Mouse (Mus musculus) C2C12 (cell line): ENCODE measurements at regions not wholly inside any gene's neighbourhood (a gene's known extent, or its start where the extent isn't known, plus 50 kb on each side); places are given as distances from the start of the nearest gene placed in this dataset.

ENCODE experiments used
- H3K27me3 ChIP-seq: one replicate; pipeline ENCODE4 v1.6.1; 2011; ENCODE audit not compliant: control insufficient read depth, insufficient read depth, insufficient read length
- H3K36me3 ChIP-seq: one replicate; pipeline ENCODE4 v1.6.1; 2011; ENCODE audit not compliant: control insufficient read depth, insufficient read depth
- H3K4me3 ChIP-seq: one replicate; pipeline ENCODE4 v1.5.1; 2011; ENCODE audit warnings: mild to moderate bottlenecking, control low read depth; ENCODE audit not compliant: poor library complexity, insufficient read depth, severe bottlenecking
- H3K79me2 ChIP-seq: one replicate; pipeline ENCODE4 v1.6.1; 2011; ENCODE audit not compliant: control insufficient read depth, insufficient read depth
- H3K79me3 ChIP-seq: one replicate; pipeline ENCODE4 v1.6.1; 2011; ENCODE audit warnings: low read depth, control low read depth
- H3ac ChIP-seq: one replicate; pipeline ENCODE3; 2011; ENCODE audit warnings: low read depth; ENCODE audit not compliant: control insufficient read depth, insufficient read length
- CEBPB ChIP-seq: IDR thresholded peaks from one replicate; pipeline ENCODE4 v1.6.1; 2011; ENCODE audit warnings: low read depth, mild to moderate bottlenecking, control low read depth, moderate library complexity
- CTCF ChIP-seq: IDR thresholded peaks from one replicate; pipeline ENCODE4 v1.5.1; 2011; ENCODE audit not compliant: control insufficient read depth, insufficient read depth, insufficient read length
- FOSL1 ChIP-seq: IDR thresholded peaks from one replicate; pipeline ENCODE4 v1.8.0; 2011; ENCODE audit warnings: mild to moderate bottlenecking, low read length; ENCODE audit not compliant: poor library complexity, insufficient read depth, severe bottlenecking
- MAX ChIP-seq: IDR thresholded peaks from one replicate; pipeline ENCODE4 v1.6.1; 2011; ENCODE audit warnings: mild to moderate bottlenecking, control low read depth
- MYOD1 ChIP-seq: IDR thresholded peaks from one replicate; pipeline ENCODE4 v1.6.1; 2011; ENCODE audit warnings: low read depth; ENCODE audit not compliant: control insufficient read depth, insufficient read length
- MYOG ChIP-seq: IDR thresholded peaks from one replicate; pipeline ENCODE4 v1.6.1; 2011; ENCODE audit not compliant: control insufficient read depth, insufficient read length; ENCODE audit errors: extremely low read depth
- USF1 ChIP-seq: IDR thresholded peaks from one replicate; pipeline ENCODE4 v1.6.1; 2011; ENCODE audit warnings: low read depth, mild to moderate bottlenecking, control low read depth, moderate library complexity

GRCm38 (mm10) chr10:25039926-25040325, 112.6 kb upstream of the Arg1 start:
- Histone ChIP-seq H3K79me2 (no peaks in the 10 kb centered on the region), H3K36me3 (no peaks in the 10 kb centered on the region), H3ac (no peak overlapping the region), H3K27me3 (no peaks in the 10 kb centered on the region), H3K4me3 (no peak overlapping the region), H3K79me3 (no peaks in the 10 kb centered on the region)
- TF ChIP-seq FOSL1, result no peak
- TF ChIP-seq MYOD1, result no peak
- no peak for TF ChIP-seq MAX
- TF ChIP-seq USF1, result no peak
- TF ChIP-seq CEBPB, result no peak
- TF ChIP-seq CTCF, result no peak

GRCm38 (mm10) chr10:25036928-25037327, 109.6 kb upstream of the Arg1 start:
- no peak for TF ChIP-seq FOSL1
- TF ChIP-seq CEBPB, result no peak
- TF ChIP-seq MYOG, result no peak
- no peak for TF ChIP-seq CTCF
- no peak for TF ChIP-seq MYOD1
- TF ChIP-seq MAX, result no peak
- no peak for TF ChIP-seq USF1
- no peaks in the 10 kb centered on the region for H3K79me2 ChIP-seq
- no peak overlapping the region for H3ac ChIP-seq
- no peak overlapping the region for H3K4me3 ChIP-seq
- H3K27me3 ChIP-seq, result no peaks in the 10 kb centered on the region
- H3K79me3 ChIP-seq, result no peaks in the 10 kb centered on the region
- no peaks in the 10 kb centered on the region for H3K36me3 ChIP-seq

DNA sequence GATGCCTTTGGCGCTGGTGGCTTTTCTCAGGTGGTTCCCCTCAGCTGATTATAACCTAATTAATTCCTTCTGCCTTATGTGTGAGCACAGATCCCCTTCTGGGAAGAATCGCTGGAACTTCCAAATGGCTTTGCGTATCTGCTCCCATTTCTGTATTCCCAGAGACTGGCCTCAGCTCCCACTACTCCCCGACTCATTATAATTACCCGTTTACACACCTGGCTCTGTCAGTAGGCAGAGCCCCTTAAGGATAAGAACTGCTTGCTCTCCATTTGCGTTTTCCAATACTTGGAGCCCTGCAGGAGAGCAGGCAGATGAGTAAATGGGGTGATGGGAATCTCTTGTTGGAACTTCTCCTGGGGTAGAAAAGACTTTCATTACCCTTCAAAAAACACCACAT, 108.1 kb upstream of the Arg1 start:
- Histone ChIP-seq H3K4me3 (no peak overlapping the region), H3K27me3 (no peaks in the 10 kb centered on the region), H3ac (no peak overlapping the region), H3K36me3 (no peaks in the 10 kb centered on the region), H3K79me3 (no peaks in the 10 kb centered on the region), H3K79me2 (no peaks in the 10 kb centered on the region)
- TF ChIP-seq MYOD1, result no peak
- no peak for TF ChIP-seq FOSL1
- no peak for TF ChIP-seq CTCF
- TF ChIP-seq CEBPB, result no peak
- TF ChIP-seq MYOG, result no peak
- TF ChIP-seq MAX, result no peak
- TF ChIP-seq USF1, result no peak

- TF ChIP-seq CEBPB (no peak), FOSL1 (no peak), MAX (no peak), MYOD1 (no peak), USF1 (no peak), CTCF (no peak), MYOG (no peak)
- no peaks in the 10 kb centered on the region for H3K79me2 ChIP-seq
These were observed 105.3 kb upstream of the Arg1 start for GRCm38 (mm10) chr10:25032625-25033024.

GRCm38 (mm10) chr10:25029387-25029915, 102.2 kb upstream of the Arg1 start:
- Histone ChIP-seq H3K36me3 (no peaks in the 10 kb centered on the region), H3K4me3 (no peak overlapping the region)

More at GRCm38 (mm10) chr10:25032625-25033024, 105.3 kb upstream of the Arg1 start:
- no peaks in the 10 kb centered on the region for H3K79me3 ChIP-seq
- H3K4me3 ChIP-seq, result no peak overlapping the region
- no peak overlapping the region for H3ac ChIP-seq
- H3K27me3 ChIP-seq, result no peaks in the 10 kb centered on the region
- H3K36me3 ChIP-seq, result no peaks in the 10 kb centered on the region

DNA sequence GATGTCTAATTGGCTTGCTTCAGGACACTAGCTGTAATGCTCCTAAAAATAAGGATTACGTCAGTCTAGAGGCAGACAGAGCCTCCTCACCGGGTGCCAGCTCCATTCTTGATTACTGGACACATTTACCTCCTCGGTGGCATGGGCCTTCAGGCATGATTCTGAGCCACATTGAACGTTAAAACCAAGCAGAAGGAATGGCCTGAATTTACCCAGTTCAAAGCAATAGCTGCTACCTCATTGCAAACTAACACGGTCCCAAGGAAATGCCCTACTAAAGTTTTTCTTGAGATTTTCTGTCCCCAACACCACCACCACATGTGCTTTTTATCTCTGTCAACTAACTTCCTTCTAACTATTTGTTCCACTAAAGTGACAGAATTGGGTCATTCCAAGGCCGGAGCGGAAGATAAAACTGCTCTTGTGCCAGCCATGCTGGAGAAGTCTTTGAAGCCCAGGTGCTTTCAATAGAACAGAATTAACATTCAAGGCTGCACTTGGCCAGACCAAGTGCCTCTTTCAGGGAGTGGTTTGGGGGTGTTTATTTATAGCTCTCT, 96.4 kb upstream of the Arg1 start:
- Histone ChIP-seq H3K4me3 (no peak overlapping the region), H3K79me2 (no peaks in the 10 kb centered on the region), H3K27me3 (no peaks in the 10 kb centered on the region), H3ac (no peak overlapping the region), H3K79me3 (no peaks in the 10 kb centered on the region), H3K36me3 (no peaks in the 10 kb centered on the region)
- TF ChIP-seq CEBPB, result no peak
- no peak for TF ChIP-seq MYOG

More at GRCm38 (mm10) chr10:25029387-25029915, 102.2 kb upstream of the Arg1 start:
- Histone ChIP-seq H3K79me2 (no peaks in the 10 kb centered on the region), H3K79me3 (no peaks in the 10 kb centered on the region), H3K27me3 (no peaks in the 10 kb centered on the region), H3ac (no peak overlapping the region)
- TF ChIP-seq MYOD1 (no peak), MAX (no peak), FOSL1 (no peak), USF1 (no peak), CTCF (no peak), MYOG (no peak), CEBPB (no peak)
